Mouse (Mus musculus) brain, embryonic 14.5 days (tissue): Measurements from ENCODE around the gene Pla2g2f.

Experiments used
- CTCF ChIP-seq: fragments of 200-500 bp; IDR thresholded peaks from 2 replicates; pipeline ENCODE4 v1.5.1; 2012; ENCODE audit warnings: inconsistent platforms, mild to moderate bottlenecking, moderate library complexity, borderline replicate concordance; ENCODE audit not compliant: insufficient read depth, insufficient read length; ENCODE audit errors: extremely low read depth
- POLR2A ChIP-seq: fragments of 200-500 bp; IDR thresholded peaks from 2 replicates; pipeline ENCODE4 v1.6.1; 2012; ENCODE audit warnings: mild to moderate bottlenecking, inconsistent platforms, borderline replicate concordance; ENCODE audit not compliant: poor library complexity, insufficient read depth, insufficient read length, severe bottlenecking; ENCODE audit errors: extremely low read depth

GRCm38 (mm10) chr4:138702031-138702430 is 55.4 kb downstream of the Pla2g2f start:
- TF ChIP-seq CTCF: no peak
- no peak for TF ChIP-seq POLR2A
